Mouse (Mus musculus): ENCODE measurements around the gene Btbd35f6. TPM values are rescaled to one million over a fixed set of nuclear protein-coding genes. Genes with fewer than 3 reads are reported as not detected.
"Not testable (repeated sequence)": the region's sequence is repeated elsewhere in the genome, so short reads cannot be mapped to it uniquely, and the experiment has no call there.

Gene Btbd35f6
- polyA plus RNA-seq (2011; ENCODE audit: insufficient read depth, insufficient read length, low replicate concordance, missing spikeins): not detected in 2 replicates

DNA sequence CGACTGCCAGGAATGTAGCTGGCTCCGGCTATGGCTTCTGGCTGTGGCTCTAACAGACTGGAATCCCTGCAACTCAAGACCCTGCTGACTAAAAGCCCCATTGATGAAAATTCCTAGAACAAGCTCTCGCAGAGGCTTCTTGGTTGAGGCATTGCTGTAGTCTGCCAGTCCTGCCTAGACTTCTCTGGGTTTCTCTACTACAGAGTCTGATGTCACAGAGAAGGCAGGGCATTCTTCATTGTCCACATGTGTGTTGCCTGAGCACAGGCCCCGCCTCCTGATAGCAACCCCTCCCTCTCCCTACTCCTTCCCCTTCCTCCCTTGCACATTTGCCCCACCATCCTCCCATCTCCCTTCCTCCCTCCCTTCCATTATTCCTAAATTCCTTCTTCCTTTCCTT, at the start of gene Btbd35f6:
Btbd35f6 (minus strand) TSS at position 101 of the 400 bp plus-strand sequence.
- 67% methylated on average over 1 of the region's 4 CpGs for WGBS
- not testable (repeated sequence) for H3K4me1 ChIP-seq (ENCODE audit: control insufficient read depth, insufficient read depth, low read length); H3K27ac ChIP-seq (ENCODE audit: control insufficient read depth, insufficient read depth, low read depth, low read length, poor library complexity); H3K4me3 ChIP-seq (replicated peaks; ENCODE audit: control insufficient read depth, low read depth, low read length)

DNA sequence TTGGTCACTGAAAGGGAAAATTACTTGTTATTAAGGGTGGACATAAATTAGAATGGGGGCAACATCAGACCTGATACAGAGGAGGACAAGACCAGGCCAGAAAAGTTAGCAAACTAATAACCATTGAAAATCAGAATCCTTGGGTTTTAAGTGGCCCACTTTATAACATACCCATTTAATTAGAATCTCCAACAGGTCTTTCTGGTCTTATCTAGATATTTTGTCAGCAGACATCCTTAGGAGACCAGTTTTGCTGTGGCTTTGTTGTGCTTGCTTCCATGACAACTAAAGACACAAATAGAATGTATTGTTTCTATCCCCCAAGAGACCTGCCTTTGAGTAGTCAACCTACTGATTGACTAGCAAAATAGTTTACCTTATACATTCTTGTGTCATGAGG, 30.4 kb upstream of the Btbd35f6 start, which contains the start of gene Gm21870:
Gm21870 (minus strand) TSS at position 101 of the 400 bp plus-strand sequence.
- H3K27ac ChIP-seq (ENCODE audit: control insufficient read depth, insufficient read depth, low read depth, low read length, poor library complexity); H3K4me3 ChIP-seq (replicated peaks; ENCODE audit: control insufficient read depth, low read depth, low read length); H3K4me1 ChIP-seq (ENCODE audit: control insufficient read depth, insufficient read depth, low read length): not testable (repeated sequence)

DNA sequence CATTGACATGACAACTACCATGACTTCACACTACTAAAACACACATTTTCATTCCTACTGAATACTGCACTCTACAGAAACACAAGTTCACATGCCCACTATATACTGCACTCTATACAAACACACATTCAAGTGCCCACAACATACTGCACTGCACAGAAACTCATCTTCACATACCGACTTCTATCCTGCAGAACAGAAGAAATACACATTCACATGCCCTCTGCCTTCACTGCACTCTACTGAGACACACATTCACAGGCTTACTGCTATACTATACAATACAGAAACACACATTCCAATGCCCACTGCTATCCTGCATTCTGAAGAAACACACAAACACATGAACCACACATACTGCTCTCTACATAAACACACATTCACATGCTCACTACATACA, 26.1 kb downstream of the Btbd35f6 start:
- not testable (repeated sequence) for H3K27ac ChIP-seq (ENCODE audit: control insufficient read depth, insufficient read depth, low read depth, low read length, poor library complexity); H3K4me1 ChIP-seq (ENCODE audit: control insufficient read depth, insufficient read depth, low read length); H3K4me3 ChIP-seq (replicated peaks; ENCODE audit: control insufficient read depth, low read depth, low read length)
- no CpG with 5 or more reads among the region's 1 CpGs for WGBS

DNA sequence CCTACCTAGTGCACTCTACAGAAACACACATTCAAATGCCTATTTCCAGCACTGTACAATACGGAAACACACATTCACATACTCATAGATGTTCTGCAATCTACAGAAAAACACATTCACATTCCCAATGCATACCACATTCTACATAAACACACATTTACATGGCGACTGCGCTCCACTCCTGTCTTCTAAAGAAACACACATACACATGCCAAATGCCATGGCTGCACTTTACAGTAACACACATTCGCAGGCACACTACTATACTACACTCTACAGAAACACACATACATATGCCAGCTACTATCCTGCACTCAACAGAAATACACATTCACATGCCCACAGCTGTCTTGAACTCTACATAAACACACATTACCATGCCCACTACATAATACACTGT, 28.1 kb downstream of the Btbd35f6 start:
- not testable (repeated sequence) for H3K27ac ChIP-seq (ENCODE audit: control insufficient read depth, insufficient read depth, low read depth, low read length, poor library complexity); H3K4me3 ChIP-seq (replicated peaks; ENCODE audit: control insufficient read depth, low read depth, low read length); H3K4me1 ChIP-seq (ENCODE audit: control insufficient read depth, insufficient read depth, low read length)
- WGBS: 74% methylated on average over 4 of the region's 4 CpGs

DNA sequence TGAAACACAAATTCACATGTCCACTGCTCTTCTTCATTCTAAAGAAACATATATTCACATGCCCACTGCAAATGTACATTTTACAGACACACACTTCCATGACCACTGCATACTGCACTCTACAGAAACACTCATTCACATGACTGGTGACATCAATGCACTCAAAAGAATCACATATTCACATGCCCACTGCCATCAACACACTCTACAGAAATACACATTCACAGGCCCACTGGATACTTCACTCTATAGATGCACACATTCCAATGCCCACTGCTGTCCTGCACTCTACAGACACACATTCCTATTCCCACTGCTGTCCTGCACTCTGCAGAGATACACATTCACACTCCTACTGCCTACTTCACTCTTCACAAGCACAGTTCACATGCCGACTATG, 30.0 kb downstream of the Btbd35f6 start:
- not testable (repeated sequence) for H3K27ac ChIP-seq (ENCODE audit: control insufficient read depth, insufficient read depth, low read depth, low read length, poor library complexity); H3K4me3 ChIP-seq (replicated peaks; ENCODE audit: control insufficient read depth, low read depth, low read length); H3K4me1 ChIP-seq (ENCODE audit: control insufficient read depth, insufficient read depth, low read length)
- no CpG with 5 or more reads among the region's 1 CpGs for WGBS

DNA sequence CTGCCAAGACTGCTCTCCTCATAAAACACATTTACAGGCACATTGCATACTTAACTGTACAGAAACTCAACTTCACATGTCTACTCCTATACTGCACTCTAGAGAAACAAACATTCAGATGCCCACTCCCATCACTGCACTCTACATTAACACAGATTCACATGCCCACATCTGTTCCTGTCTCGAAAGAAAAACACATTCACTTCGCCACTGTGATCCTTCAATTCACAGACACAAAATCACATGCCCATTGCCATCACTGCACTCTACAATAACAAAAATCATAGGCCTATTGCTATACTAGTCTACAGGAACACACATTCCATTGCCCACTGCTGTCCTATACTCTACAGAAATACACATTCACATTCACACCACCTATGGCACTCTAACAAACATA, 30.9 kb downstream of the Btbd35f6 start:
- WGBS: 71% methylated on average over 2 of the region's 2 CpGs
- H3K4me1 ChIP-seq (ENCODE audit: control insufficient read depth, insufficient read depth, low read length); H3K4me3 ChIP-seq (replicated peaks; ENCODE audit: control insufficient read depth, low read depth, low read length); H3K27ac ChIP-seq (ENCODE audit: control insufficient read depth, insufficient read depth, low read depth, low read length, poor library complexity): not testable (repeated sequence)

Other genes starting within 250 kb of the Btbd35f6 start
- gene Gm21870, start 30.3 kb upstream of the Btbd35f6 start, polyA plus RNA-seq (2011; ENCODE audit: insufficient read depth, insufficient read length, low replicate concordance, missing spikeins): not detected in 2 replicates
- not detected in 2 replicates for gene Btbd35f9, start 205.0 kb upstream of the Btbd35f6 start, polyA plus RNA-seq (2011; ENCODE audit: insufficient read depth, insufficient read length, low replicate concordance, missing spikeins)

All from bone marrow, adult 2 months (tissue).